Comparison of ENCODE assay signal across 14 mouse cellular contexts in the genomic region with DNA sequence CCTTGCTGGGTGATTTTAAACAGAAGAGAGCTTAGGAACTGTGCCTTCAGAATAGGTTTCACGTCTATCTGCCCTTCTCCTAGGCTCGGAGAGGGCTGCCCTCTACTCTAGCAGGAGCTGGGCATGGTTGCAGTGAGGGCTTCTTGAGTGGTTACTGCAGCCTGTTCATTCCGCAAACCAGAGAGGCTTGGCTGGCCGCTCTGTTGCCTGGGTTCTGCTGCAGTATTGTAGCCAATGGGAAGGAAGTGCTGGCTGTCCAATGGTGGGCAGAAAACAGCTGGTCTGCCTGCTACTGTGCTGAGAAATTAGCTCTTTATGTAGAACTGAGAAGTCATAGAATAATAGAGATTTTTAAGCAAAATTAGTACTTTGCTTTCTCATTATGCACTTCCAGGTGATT.
A peak's percentile ranks its signal among the peaks of the same experiment; 100 is the strongest.
DNase-seq lines count a peak whose midpoint lies in the region; ATAC-seq and TF ChIP-seq lines count a peak whose summit lies in the region.
"Had no signal": no experiment of that assay in that cellular context is flagged by ENCODE, and none has a peak within 500 bp of the region (broad histone marks: within the 10 kb centered on the region; RNA-seq: fewer than 3 reads in every experiment).

No protein-coding gene starts in this region.

- H3K79me2 ChIP-seq in liver, adult 2 months (ENCODE audit: control insufficient read depth, insufficient read depth, low read length): no peaks in the 10 kb centered on the region

- H3K4me2 ChIP-seq in hindbrain, embryonic 14.5 days (replicated peaks): no peak overlapping the region
- H3K4me2 ChIP-seq in midbrain, embryonic 16.5 days (ENCODE audit: low read length): no peak overlapping the region
- H3K4me2 ChIP-seq: neural tube, embryonic 13.5 days; stomach, embryonic 15.5 days had no signal

- H3K27ac ChIP-seq in liver, adult 2 months (replicated peaks; ENCODE audit: insufficient read depth, low read depth, low read length): peak overlapping the region; percentile 67; the same call in 1 of the 2 replicates
- H3K27ac ChIP-seq in embryonic facial prominence, embryonic 10.5 days (replicated peaks): no peak overlapping the region
- no peak overlapping the region for H3K27ac ChIP-seq in hindbrain, embryonic 14.5 days
- H3K27ac ChIP-seq in midbrain, embryonic 16.5 days (ENCODE audit: low read length): no peak overlapping the region
- no peak overlapping the region for H3K27ac ChIP-seq in cerebellum, adult 2 months (ENCODE audit: insufficient read depth, low read length)
- H3K27ac ChIP-seq in limb, embryonic 10.5 days: no peak overlapping the region
- H3K27ac ChIP-seq: heart, adult 2 months; neural tube, embryonic 13.5 days; stomach, embryonic 15.5 days had no signal

- peak; percentile 31; the same call in 1 of the 2 replicates for ATAC-seq in hindbrain, embryonic 14.5 days (ENCODE audit: low FRiP score)
- ATAC-seq in midbrain, embryonic 16.5 days: peak; percentile 81

- no peak for TF ChIP-seq POLR2A in liver, adult 2 months (IDR thresholded peaks at IDR 0.05; ENCODE audit: extremely low read depth, insufficient read depth, low read length)
- TF ChIP-seq POLR2A in cerebellum, adult 2 months (IDR thresholded peaks at IDR 0.05; ENCODE audit: borderline replicate concordance, insufficient read depth, low read length): no peak

- H3K36me3 ChIP-seq in liver, adult 2 months (ENCODE audit: control insufficient read depth, insufficient read depth, low read length): no peaks in the 10 kb centered on the region
- no peaks in the 10 kb centered on the region for H3K36me3 ChIP-seq in embryonic facial prominence, embryonic 10.5 days (replicated peaks)
- no peaks in the 10 kb centered on the region for H3K36me3 ChIP-seq in hindbrain, embryonic 14.5 days (replicated peaks; ENCODE audit: control insufficient read depth, insufficient read depth)
- H3K36me3 ChIP-seq in midbrain, embryonic 16.5 days (ENCODE audit: control insufficient read depth, insufficient read depth, low read length): no peaks in the 10 kb centered on the region
- H3K36me3 ChIP-seq in limb, embryonic 10.5 days: no peaks in the 10 kb centered on the region
- H3K36me3 ChIP-seq: neural tube, embryonic 13.5 days; stomach, embryonic 15.5 days had no signal

- H3K4me1 ChIP-seq in liver, adult 2 months (ENCODE audit: control insufficient read depth, insufficient read depth, low read length): peaks cover 7% of the 10 kb centered on the region
- H3K4me1 ChIP-seq in embryonic facial prominence, embryonic 10.5 days: peaks cover 16% of the 10 kb centered on the region; the same call in 1 of the 2 replicates
- H3K4me1 ChIP-seq in hindbrain, embryonic 14.5 days (replicated peaks; ENCODE audit: control insufficient read depth, insufficient read depth, low read length): no peaks in the 10 kb centered on the region
- peaks cover 13% of the 10 kb centered on the region for H3K4me1 ChIP-seq in midbrain, embryonic 16.5 days (ENCODE audit: control insufficient read depth, insufficient read depth, low read length)
- no peaks in the 10 kb centered on the region for H3K4me1 ChIP-seq in cerebellum, adult 2 months (ENCODE audit: control insufficient read depth, insufficient read depth, low read length)
- H3K4me1 ChIP-seq in limb, embryonic 10.5 days: no peaks in the 10 kb centered on the region
- H3K4me1 ChIP-seq: neural tube, embryonic 13.5 days; stomach, embryonic 15.5 days had no signal

- WGBS in liver, adult 2 months: 27% methylated on average over 4 of the region's 4 CpGs
- WGBS in embryonic facial prominence, embryonic 10.5 days: 43% methylated on average over 4 of the region's 4 CpGs
- 38% methylated on average over 4 of the region's 4 CpGs for WGBS in hindbrain, embryonic 14.5 days
- WGBS in midbrain, embryonic 16.5 days: 20% methylated on average over 4 of the region's 4 CpGs
- 30% methylated on average over 4 of the region's 4 CpGs for WGBS in cerebellum, adult 2 months
- 70% methylated on average over 4 of the region's 4 CpGs for WGBS in limb, embryonic 10.5 days

- no peaks in the 10 kb centered on the region for H3K27me3 ChIP-seq in liver, adult 2 months (ENCODE audit: control insufficient read depth, insufficient read depth, low read length)
- H3K27me3 ChIP-seq in embryonic facial prominence, embryonic 10.5 days (replicated peaks; ENCODE audit: low read depth, poor library complexity, severe bottlenecking): no peaks in the 10 kb centered on the region
- H3K27me3 ChIP-seq in hindbrain, embryonic 14.5 days (ENCODE audit: control insufficient read depth, insufficient read depth, low read length): no peaks in the 10 kb centered on the region
- no peaks in the 10 kb centered on the region for H3K27me3 ChIP-seq in midbrain, embryonic 16.5 days (ENCODE audit: control insufficient read depth, insufficient read depth, low read depth, low read length)
- no peaks in the 10 kb centered on the region for H3K27me3 ChIP-seq in cerebellum, adult 2 months (ENCODE audit: control insufficient read depth, insufficient read depth, low read length)
- H3K27me3 ChIP-seq in limb, embryonic 10.5 days (ENCODE audit: low read depth, poor library complexity, severe bottlenecking): no peaks in the 10 kb centered on the region
- H3K27me3 ChIP-seq: stomach, embryonic 15.5 days had no signal

- peak overlapping the region; percentile 18; the same call in 1 of the 2 replicates for H3K4me3 ChIP-seq in liver, adult 2 months (ENCODE audit: insufficient read depth, low read depth, low read length)
- no peak overlapping the region for H3K4me3 ChIP-seq in embryonic facial prominence, embryonic 10.5 days
- H3K4me3 ChIP-seq in hindbrain, embryonic 14.5 days (replicated peaks; ENCODE audit: low read length): no peak overlapping the region
- no peak overlapping the region for H3K4me3 ChIP-seq in midbrain, embryonic 16.5 days (ENCODE audit: low read depth, low read length)
- no peak overlapping the region for H3K4me3 ChIP-seq in cerebellum, adult 2 months (replicated peaks; ENCODE audit: insufficient read depth, low read depth, low read length)
- H3K4me3 ChIP-seq in limb, embryonic 10.5 days: no peak overlapping the region
- H3K4me3 ChIP-seq: heart, adult 2 months; neural tube, embryonic 13.5 days; stomach, embryonic 15.5 days had no signal

- no peak for TF ChIP-seq CTCF in liver, adult 2 months (IDR thresholded peaks at IDR 0.05; ENCODE audit: low read depth, low read length)
- no peak for TF ChIP-seq CTCF in cerebellum, adult 2 months (IDR thresholded peaks at IDR 0.05; ENCODE audit: borderline replicate concordance, insufficient read depth, low read depth, low read length)

- no peaks in the 10 kb centered on the region for H3K9me3 ChIP-seq in embryonic facial prominence, embryonic 10.5 days
- no peaks in the 10 kb centered on the region for H3K9me3 ChIP-seq in hindbrain, embryonic 14.5 days (ENCODE audit: control insufficient read depth, low read length)
- no peaks in the 10 kb centered on the region for H3K9me3 ChIP-seq in midbrain, embryonic 16.5 days (replicated peaks; ENCODE audit: control insufficient read depth, low read length, poor library complexity, severe bottlenecking)
- no peaks in the 10 kb centered on the region for H3K9me3 ChIP-seq in limb, embryonic 10.5 days (replicated peaks)
- H3K9me3 ChIP-seq: neural tube, embryonic 13.5 days; stomach, embryonic 15.5 days had no signal

- DNase-seq in liver, adult 2 months (ENCODE audit: extremely low read depth, low read depth, low spot score): peak; percentile 47
- DNase-seq in liver: no peak
- DNase-seq in embryonic facial prominence, embryonic 10.5 days (ENCODE audit: low spot score): peak; percentile 11
- no peak for DNase-seq in hindbrain, embryonic 14.5 days (ENCODE audit: low spot score)
- DNase-seq in cerebellum, adult 2 months: no peak
- no peak for DNase-seq in limb, embryonic 10.5 days (ENCODE audit: low spot score)
- no peak for DNase-seq in adrenal gland, adult (ENCODE audit: inconsistent age in 2 of 2, low spot score in 1 of 2)
- DNase-seq: adrenal gland, adult 2 months; heart, adult 2 months; heart, postnatal 36 days; right cerebral cortex, postnatal 4 days had no signal

- peak overlapping the region; percentile 63 for H3K9ac ChIP-seq in liver, adult 2 months (ENCODE audit: low read depth, low read length)
- no peak overlapping the region for H3K9ac ChIP-seq in hindbrain, embryonic 14.5 days
- 0 out of 2 replicates have a peak overlapping the region, but pooled peaks have one; percentile 11 for H3K9ac ChIP-seq in midbrain, embryonic 16.5 days (ENCODE audit: low read depth, low read length)
- H3K9ac ChIP-seq: neural tube, embryonic 13.5 days; stomach, embryonic 15.5 days had no signal

Comparison
In these comparisons a context has a peak if more than half of its experiments do, and no peak if none do; other contexts are left out.
1. DNase-seq: peak in liver, adult 2 months (single experiment) and embryonic facial prominence, embryonic 10.5 days (single experiment); none in liver (single experiment), hindbrain, embryonic 14.5 days (single experiment), cerebellum, adult 2 months (0 of 2), limb, embryonic 10.5 days (single experiment) and adrenal gland, adult (0 of 2).